Mouse (Mus musculus) gastrocnemius, adult 2 months (tissue): ENCODE data around the gene Adam19. TPM values are rescaled to one million over a fixed set of nuclear protein-coding genes. Genes with fewer than 3 reads are reported as not detected.

Source experiments
- DNase-seq: peaks from one replicate; pipeline ENCODE4 v3.0.0; 2022
- H3K27ac ChIP-seq: fragments of 200-600 bp; 2 replicates; pipeline ENCODE4 v1.8.1; 2022; ENCODE audit warnings: mild to moderate bottlenecking
- H3K4me3 ChIP-seq: fragments of 200-600 bp; 2 replicates; pipeline ENCODE4 v1.8.1; 2022; ENCODE audit warnings: mild to moderate bottlenecking, moderate library complexity
- CTCF ChIP-seq: fragments of 200-600 bp; IDR thresholded peaks from 2 replicates; pipeline ENCODE4 v1.8.1; 2022; ENCODE audit warnings: antibody characterized with exemption, mild to moderate bottlenecking, moderate library complexity
- intact Hi-C: fragments of 180-260 bp; cut with DNase I; formaldehyde crosslinking; loops from one replicate; pipeline ENCODE4 v1.15.1; 2025
- total RNA-seq, 2 experiments: library from RNA; stranded (reverse); gene quantifications; 2 replicates each; pipeline ENCODE4 v1.2.3; 2021

Adam19 gene
- total RNA-seq, 2 experiments from 2014 or later: 3.0 to 3.7 TPM

DNA sequence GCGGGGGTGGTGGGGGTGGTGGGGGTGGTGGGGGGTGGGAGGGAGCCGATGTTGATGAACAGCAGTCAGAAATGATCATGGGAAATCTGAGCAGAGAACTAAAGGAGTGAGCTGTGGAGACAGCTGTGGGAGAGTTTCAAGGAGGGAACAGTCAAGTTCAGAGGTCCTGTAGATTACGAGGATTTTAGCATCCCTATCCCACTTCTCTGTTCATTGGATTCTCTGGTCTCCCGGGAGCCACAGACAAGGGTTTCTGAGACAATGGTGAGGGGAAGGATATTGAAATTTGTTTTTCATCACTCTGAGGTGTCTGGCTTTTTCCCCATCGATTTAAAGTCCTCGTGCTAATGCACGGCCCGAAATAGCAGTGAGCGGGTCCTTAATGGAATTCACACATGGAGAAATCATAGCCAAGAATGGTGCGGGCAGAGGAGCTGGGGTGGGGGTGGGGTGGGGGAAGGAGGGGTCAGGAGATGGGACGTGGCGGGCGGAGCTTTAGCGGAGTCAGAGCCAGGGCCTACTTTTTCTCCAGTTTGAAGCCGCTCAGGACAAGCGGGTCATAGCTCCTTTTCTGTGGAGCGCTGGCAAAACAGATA, 13.7 kb downstream of the Adam19 start:
- intact Hi-C loops: no loop called here

DNA sequence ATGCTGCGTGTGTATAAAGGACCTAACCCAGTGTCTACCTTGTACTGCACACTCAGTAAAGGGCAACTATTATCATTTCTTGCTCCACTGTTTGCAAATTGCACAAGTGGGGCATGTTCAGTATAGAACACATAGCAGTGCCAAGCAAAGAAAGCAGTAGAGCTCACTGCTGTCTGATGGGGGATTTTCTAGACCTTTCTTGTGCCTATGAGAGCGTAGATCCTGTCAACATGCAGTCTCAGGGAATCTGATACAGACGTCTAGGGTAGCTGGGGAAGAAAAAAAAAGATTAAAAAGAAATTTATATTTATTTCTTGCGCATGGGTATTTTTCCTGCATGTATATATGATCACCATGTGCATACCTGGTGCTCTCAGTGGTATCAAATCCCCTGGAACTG, 14.4 kb downstream of the Adam19 start:
- peak overlapping the region; percentile 31 for H3K4me3 ChIP-seq
- TF ChIP-seq CTCF: no peak
- DNase-seq: no peak
- H3K27ac ChIP-seq: peak overlapping the region; percentile 91
- intact Hi-C loops: no loop called here

More for the DNA sequence above, 13.7 kb downstream of the Adam19 start:
- H3K4me3 ChIP-seq: peak overlapping the region; percentile 31
- peak overlapping the region; percentile 91 for H3K27ac ChIP-seq
- peak; percentile 59 for DNase-seq
- TF ChIP-seq CTCF: no peak

- no peak for DNase-seq
- Histone ChIP-seq H3K27ac (peak overlapping the region; percentile 91), H3K4me3 (no peak overlapping the region)
Observed at GRCm38 (mm10) chr11:46070789-46071188, 15.0 kb downstream of the Adam19 start.

DNA sequence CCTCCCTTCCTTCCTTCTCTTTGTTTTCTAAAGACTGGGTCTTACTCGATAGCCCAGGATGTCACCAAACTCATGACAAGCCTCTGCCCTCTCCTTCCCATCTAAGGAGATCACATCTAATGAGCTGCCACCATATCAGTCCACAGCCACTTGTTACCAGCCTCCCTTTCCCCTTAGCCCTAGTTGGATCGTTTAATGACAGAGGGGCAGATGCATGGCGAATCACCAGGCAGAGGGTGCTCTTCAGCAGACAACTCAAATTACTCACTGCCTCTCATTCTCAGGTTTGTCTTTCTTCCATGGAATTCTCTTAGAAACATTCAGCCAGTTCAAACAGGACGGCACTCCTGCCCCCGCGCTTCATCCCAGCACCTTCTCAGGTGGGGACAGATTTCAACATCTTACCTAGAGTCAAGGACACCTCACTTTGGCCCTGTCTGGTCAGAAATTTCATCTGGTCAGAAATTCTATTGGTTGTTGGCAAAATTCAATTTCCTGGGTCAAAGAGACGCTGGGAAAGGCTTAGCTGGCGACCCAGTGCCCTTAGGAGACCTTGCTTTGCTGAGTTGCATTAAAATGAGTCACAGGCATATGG, 16.8 kb downstream of the Adam19 start:
- H3K27ac ChIP-seq: peak overlapping the region; percentile 77
- TF ChIP-seq CTCF: no peak
- H3K4me3 ChIP-seq: peak overlapping the region; percentile 2
- intact Hi-C loops: no loop called here
- no peak for DNase-seq

More at GRCm38 (mm10) chr11:46070789-46071188, 15.0 kb downstream of the Adam19 start:
- intact Hi-C loops: no loop called here
- no peak for TF ChIP-seq CTCF

- intact Hi-C loops: no loop called here
- DNase-seq: peak; percentile 54
Observed at GRCm38 (mm10) chr11:46073061-46073849, 17.5 kb downstream of the Adam19 start.

DNA sequence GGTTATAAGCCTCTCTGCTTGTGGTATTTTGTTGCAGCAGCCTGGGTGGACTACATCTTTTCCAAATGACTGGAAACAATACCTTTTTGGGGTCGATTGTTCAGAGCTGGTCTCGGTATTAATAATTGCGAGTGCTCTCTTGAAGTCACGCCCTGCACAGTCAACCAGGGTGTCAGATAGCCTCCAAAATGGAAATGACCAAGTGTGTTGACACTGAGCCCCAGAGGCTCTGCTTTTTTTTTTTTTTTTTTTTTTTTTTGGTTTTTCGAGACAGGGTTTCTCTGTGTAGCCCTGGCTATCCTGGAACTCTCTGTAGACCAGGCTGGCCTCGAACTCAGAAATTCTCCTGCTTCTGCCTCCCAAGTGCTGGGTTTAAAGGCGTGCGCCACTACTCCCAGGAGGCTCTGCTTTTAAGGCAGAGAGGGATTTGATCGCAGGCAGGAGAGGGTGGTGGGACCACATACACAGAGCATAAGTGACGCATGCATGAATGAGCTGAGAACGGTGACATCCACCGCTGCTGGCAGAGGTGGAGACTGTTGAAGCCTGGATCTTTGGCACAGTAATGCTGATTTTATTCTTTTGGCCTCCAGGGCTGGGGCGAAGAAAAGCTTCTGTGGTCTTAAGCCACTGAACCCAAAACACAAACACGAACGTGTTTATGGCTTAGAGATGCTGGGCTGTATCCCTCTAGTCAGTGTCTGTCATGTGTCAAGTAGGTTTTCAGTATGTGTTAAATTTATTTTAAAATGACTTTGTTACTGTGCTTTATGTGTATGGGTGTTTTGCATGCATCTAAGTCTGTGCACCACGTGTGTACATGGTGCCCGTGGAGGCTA, 18.3 kb downstream of the Adam19 start:
- intact Hi-C loops: no loop called here
- Histone ChIP-seq H3K4me3 (peak overlapping the region; percentile 2; the same call in 1 of the 2 replicates), H3K27ac (peak overlapping the region; percentile 77)
- TF ChIP-seq CTCF: no peak
- DNase-seq: no peak

More at GRCm38 (mm10) chr11:46073061-46073849, 17.5 kb downstream of the Adam19 start:
- no peak for TF ChIP-seq CTCF
- H3K27ac ChIP-seq: peak overlapping the region; percentile 77
- H3K4me3 ChIP-seq: peak overlapping the region; percentile 2

DNA sequence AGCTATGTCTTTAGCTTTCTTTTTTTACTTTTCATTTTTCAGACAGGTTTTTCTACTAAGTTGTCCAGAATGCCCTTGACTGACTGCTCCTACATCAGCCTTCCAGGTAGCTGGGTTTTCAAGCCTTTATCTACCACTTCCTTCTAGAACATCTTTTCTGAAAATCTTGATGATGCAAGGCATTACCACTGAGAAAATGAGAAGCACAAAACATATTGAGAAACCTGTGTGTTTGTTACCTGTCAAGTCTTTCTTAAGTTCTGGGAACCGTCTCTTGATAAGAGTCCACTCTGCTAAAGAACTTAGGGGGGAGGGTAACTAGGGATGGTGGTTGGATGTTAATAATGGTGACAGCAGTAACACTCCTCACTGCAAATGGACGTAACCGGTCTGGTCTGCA, 19.7 kb downstream of the Adam19 start:
- no peak for DNase-seq
- intact Hi-C loops: no loop called here
- Histone ChIP-seq H3K4me3 (no peak overlapping the region), H3K27ac (no peak overlapping the region)
- TF ChIP-seq CTCF: no peak

DNA sequence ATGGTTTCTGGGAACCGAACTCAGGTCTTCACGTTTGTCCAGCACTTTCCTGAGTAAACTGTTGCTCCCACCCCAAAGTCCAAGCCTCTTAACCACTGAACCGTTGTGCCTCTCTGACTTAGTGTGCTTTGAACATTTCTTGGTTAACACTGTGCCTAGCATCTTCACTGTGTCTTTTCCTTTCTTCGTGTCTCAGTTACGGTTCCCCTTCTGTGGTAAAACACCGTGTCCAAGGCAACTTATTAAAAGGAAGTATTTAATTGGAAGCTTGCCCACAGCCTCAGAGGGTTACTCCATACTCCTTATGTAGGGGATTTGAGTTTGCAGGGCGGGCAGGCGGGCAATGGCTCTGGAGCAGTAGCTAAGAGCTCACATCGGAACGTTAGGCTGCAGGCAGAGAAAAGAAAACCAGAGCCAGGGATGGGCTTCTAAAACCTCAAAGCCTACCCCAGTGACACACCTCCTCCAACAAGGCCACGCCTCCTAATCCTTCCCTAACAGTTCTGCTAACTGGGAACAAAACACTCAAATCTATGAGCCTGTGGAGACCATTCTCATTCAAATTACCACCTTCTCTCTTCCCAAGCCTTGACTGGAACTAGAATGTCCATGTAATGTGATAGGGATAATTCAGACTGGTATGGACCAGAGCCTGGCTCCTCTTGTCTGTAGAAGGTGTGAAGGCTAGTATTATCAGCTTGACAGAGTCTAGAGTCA, 20.8 kb downstream of the Adam19 start:
- no peak for TF ChIP-seq CTCF
- intact Hi-C loops: no loop called here
- H3K4me3 ChIP-seq: no peak overlapping the region
- DNase-seq: no peak
- peak overlapping the region; percentile 31; the same call in 1 of the 2 replicates for H3K27ac ChIP-seq

- H3K27ac ChIP-seq: peak overlapping the region; percentile 32; the same call in 1 of the 2 replicates
- no peak for TF ChIP-seq CTCF
- intact Hi-C loops: no loop called here
- DNase-seq: no peak
- no peak overlapping the region for H3K4me3 ChIP-seq
Observed at GRCm38 (mm10) chr11:46077304-46077703, 21.5 kb downstream of the Adam19 start.

DNA sequence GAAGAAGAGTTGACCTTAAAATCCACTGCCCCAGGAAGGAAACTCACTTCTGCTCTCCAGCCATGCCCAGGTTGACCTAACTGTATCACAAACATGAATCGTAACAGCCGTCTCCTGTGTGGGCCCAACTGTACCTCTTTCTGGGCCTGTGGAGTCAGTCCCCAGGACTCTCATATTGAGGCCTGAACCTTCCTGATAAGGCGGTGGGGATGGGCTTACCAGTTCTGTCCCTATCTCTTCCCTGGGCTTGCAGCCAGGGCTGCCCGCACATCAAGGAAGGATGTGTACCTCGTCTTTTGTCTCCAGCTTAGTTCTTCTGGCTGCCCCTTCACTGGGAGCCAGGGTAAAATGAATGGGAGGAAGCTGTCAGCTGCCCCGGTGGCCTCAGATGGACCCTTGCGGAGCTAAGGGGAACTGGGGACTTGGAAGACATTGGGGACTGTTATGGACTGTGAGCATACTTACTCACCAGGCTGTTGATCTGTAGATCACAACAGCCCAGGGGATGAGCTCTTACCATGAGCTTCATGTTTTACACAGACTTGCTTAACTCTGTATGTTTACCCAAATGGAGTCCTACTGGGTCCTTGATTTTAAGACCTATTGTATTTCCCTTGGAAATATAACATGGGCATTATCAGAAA, 22.1 kb downstream of the Adam19 start:
- no peak for DNase-seq
- intact Hi-C loops: no loop called here
- TF ChIP-seq CTCF: no peak

GRCm38 (mm10) chr11:46081075-46081474, 25.3 kb downstream of the Adam19 start:
- TF ChIP-seq CTCF: no peak
- no peak for DNase-seq
- no peak overlapping the region for H3K27ac ChIP-seq
- intact Hi-C loops: no loop called here
- H3K4me3 ChIP-seq: no peak overlapping the region

More for the DNA sequence above, 22.1 kb downstream of the Adam19 start:
- no peak overlapping the region for H3K4me3 ChIP-seq
- peak overlapping the region; percentile 32; the same call in 1 of the 2 replicates for H3K27ac ChIP-seq
